Mouse (Mus musculus) ES-E14 (cell line): ENCODE results near the gene Tekt5. TPM values are rescaled to one million over a fixed set of nuclear protein-coding genes. Genes with fewer than 3 reads are reported as not detected.

ENCODE experiments used
- DNase-seq: peaks from one replicate; pipeline ENCODE4 v3.0.0-alpha.2; 2013; ENCODE audit warnings: low read depth, low spot score
- H3K27ac ChIP-seq: 2 replicates; pipeline ENCODE4 v1.5.1; 2012; ENCODE audit warnings: low read depth, mild to moderate bottlenecking, low read length, moderate library complexity, mixed read lengths; ENCODE audit not compliant: poor library complexity, insufficient read depth, severe bottlenecking
- H3K36me3 ChIP-seq: 2 replicates; pipeline ENCODE4 v1.6.1; 2012; ENCODE audit warnings: mild to moderate bottlenecking, low read length, moderate library complexity, mixed read lengths; ENCODE audit not compliant: control insufficient read depth, poor library complexity, insufficient read depth, severe bottlenecking
- H3K4me1 ChIP-seq, 2 experiments: fragments of 150-350 bp in 1 of 2; sonication (generic) in 1 of 2; 2 replicates each; pipeline ENCODE4 v1.6.1; 2012; ENCODE audit warnings: low read length in 2 of 2, mild to moderate bottlenecking in 1 of 2, mixed read lengths in 1 of 2; ENCODE audit not compliant: control insufficient read depth in 2 of 2, insufficient read depth in 2 of 2, poor library complexity in 1 of 2
- H3K4me3 ChIP-seq, 2 experiments: fragments of 150-350 bp in 1 of 2; sonication (generic) in 1 of 2; 2 replicates each; pipeline ENCODE4 v1.5.1; 2012; ENCODE audit warnings: low read length in 2 of 2, low read depth in 1 of 2, mild to moderate bottlenecking in 1 of 2, mixed read lengths in 1 of 2; ENCODE audit not compliant: insufficient read depth in 1 of 2, poor library complexity in 1 of 2, severe bottlenecking in 1 of 2
- H3K9ac ChIP-seq: 2 replicates; pipeline ENCODE4 v1.6.1; 2012; ENCODE audit warnings: low read depth, mild to moderate bottlenecking, low read length, mixed read lengths; ENCODE audit not compliant: poor library complexity, insufficient read depth, severe bottlenecking
- H3K9me3 ChIP-seq: fragments of 150-350 bp; sonication (generic); 2 replicates; pipeline ENCODE4 v1.6.1; 2012; ENCODE audit warnings: low read depth, mild to moderate bottlenecking, low read length; ENCODE audit not compliant: control insufficient read depth, insufficient read depth
- CHD2 ChIP-seq: IDR thresholded peaks from 2 replicates; pipeline ENCODE4 v1.6.1; 2014; ENCODE audit warnings: mild to moderate bottlenecking, low read depth, low read length, inconsistent platforms
- HCFC1 ChIP-seq: IDR thresholded peaks from 2 replicates; pipeline ENCODE4 v1.6.1; 2012; ENCODE audit warnings: low read length, inconsistent platforms, borderline replicate concordance; ENCODE audit not compliant: insufficient read depth
- MAFK ChIP-seq: IDR thresholded peaks from 2 replicates; pipeline ENCODE4 v1.6.1; 2014; ENCODE audit warnings: mild to moderate bottlenecking, low read depth, low read length, inconsistent platforms; ENCODE audit not compliant: insufficient read depth
- ZC3H11A ChIP-seq: IDR thresholded peaks from 2 replicates; pipeline ENCODE4 v1.6.1; 2012; ENCODE audit warnings: low read depth, mild to moderate bottlenecking, inconsistent platforms, low read length, borderline replicate concordance
- ZNF384 ChIP-seq: IDR thresholded peaks from 2 replicates; pipeline ENCODE4 v1.6.1; 2012; ENCODE audit warnings: low read depth, low read length, inconsistent platforms
- in situ Hi-C, 2 experiments: fragments of 600-800 bp; cut with MboI; formaldehyde crosslinking; loops; one replicate each; pipeline ENCODE4 v1.15.1; 2025; ENCODE audit warnings: low sequenced_read_pairs in 2 of 2, inconsistent platforms in 1 of 2; ENCODE audit not compliant: unreplicated experiment in 2 of 2
- total RNA-seq: library from RNA; depleted of rRNA; stranded (reverse); fragments of 300-350 nt; gene quantifications from 2 replicates; pipeline ENCODE4 v1.2.3, GENCODE M21; 2012

Tekt5 gene
- total RNA-seq, 1 experiment, result 0.22 TPM

DNA sequence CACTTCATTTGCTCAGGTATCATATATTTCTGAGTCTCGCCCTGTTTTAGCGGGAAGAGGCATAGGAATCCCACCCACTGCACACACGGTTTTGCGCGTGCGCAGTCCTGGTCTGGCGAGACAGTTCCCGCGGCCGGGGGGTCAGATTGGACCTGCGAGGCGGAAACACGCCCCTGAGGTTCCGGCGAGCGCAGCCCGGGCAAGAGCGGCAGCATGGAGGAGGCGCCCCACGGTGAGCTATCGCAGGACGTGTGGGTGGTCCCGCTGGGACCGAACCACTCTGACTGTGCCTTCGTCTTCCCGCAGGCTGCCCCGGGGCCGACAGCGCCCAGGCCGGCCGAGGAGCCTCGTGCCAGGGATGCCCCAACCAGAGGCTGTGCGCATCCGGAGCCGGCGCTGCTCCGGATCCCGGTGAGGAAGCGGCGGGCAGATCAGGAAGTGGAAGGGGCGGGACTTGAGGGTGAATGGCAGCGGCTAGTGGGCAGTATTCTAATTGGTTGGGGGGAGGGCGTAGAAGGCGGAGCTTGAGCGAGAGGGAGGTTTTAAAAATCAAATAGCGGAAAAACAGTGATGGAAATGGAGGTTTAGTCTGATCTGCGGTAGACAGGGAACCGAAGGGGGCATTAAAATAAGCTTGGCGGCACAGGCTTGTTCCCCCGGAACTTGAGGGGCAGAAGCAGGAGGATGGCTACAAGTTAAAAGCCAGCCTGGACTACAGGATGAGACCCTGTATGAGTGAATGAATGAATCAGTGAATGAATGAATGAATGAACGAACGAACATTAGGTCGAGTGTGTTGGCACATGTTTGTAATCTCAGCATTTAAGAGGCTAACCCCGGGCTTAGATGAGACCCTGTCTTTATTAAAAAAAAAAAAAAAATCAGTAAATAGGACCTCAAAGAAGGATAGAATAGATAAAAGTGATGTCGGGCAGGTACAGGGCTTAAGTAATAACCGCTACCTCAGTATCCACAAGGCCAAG, 16.8 kb upstream of the Tekt5 start, which contains the start of gene Nubp1:
Nubp1 (plus strand) TSS at position 185 of the 983 bp plus-strand sequence.
- in situ Hi-C loops, result loop anchor here in 1 of 2 experiments (10.0 kb wide), 2 partner anchors 103 to 373 kb away; partner anchors contain the start of genes Socs1 and Tnp2
- no peaks in the 10 kb centered on the region for H3K9me3 ChIP-seq
- TF ChIP-seq HCFC1 (peak; percentile 77), MAFK (no peak)

DNA sequence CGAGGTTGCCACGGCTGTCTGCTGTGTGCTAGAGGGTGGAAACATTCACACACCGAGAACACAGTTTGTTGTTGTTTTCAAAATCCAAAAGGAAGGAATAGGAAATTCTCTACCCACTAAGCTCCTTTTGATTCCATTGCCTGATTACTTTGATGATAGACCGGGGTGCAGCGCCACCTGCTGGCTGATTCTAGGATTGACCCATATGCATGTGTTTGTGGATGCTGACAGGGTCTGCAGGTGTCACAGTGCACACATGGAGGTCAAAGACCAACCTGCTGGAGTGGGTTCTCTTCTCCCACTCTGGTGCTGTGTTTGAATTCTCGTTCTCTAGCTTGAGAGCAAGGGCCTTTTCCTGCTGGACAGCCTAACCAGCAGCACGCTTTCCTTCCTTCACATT, 3.9 kb upstream of the Tekt5 start:
- in situ Hi-C loops, result loop anchor here (5.0 to 25.0 kb wide), 3 partner anchors 114 to 312 kb away; no protein-coding TSS in a partner anchor
- H3K9me3 ChIP-seq, result no peaks in the 10 kb centered on the region
- H3K27ac ChIP-seq, result no peak overlapping the region
- H3K4me3 ChIP-seq, result no peak overlapping the region
- no peaks in the 10 kb centered on the region for H3K36me3 ChIP-seq
- no peak overlapping the region for H3K9ac ChIP-seq
- DNase-seq, result peak; percentile 89
- H3K4me1 ChIP-seq, result 0 out of 4 replicates have a peak, but pooled peaks cover 0 to 2% of the 10 kb centered on the region in 2 experiments
- TF ChIP-seq ZC3H11A, result peak; percentile 82; the same call in 1 of the 2 replicates
- no peak for TF ChIP-seq ZNF384

More for the DNA sequence above, 16.8 kb upstream of the Tekt5 start, which contains the start of gene Nubp1:
- peak within 1 kb of the TSS; percentile 84 to 88 for H3K4me3 ChIP-seq
- H3K9ac ChIP-seq, result peak within 1 kb of the TSS; percentile 96
- H3K36me3 ChIP-seq, result peaks cover 17% of the 10 kb centered on the region; the same call in 1 of the 2 replicates
- peaks cover 3 to 7% of the 10 kb centered on the region in 2 experiments; a peak in 2 of 4 replicates for H3K4me1 ChIP-seq
- peak within 1 kb of the TSS; percentile 92 for H3K27ac ChIP-seq
- peak; percentile 93 for DNase-seq

DNA sequence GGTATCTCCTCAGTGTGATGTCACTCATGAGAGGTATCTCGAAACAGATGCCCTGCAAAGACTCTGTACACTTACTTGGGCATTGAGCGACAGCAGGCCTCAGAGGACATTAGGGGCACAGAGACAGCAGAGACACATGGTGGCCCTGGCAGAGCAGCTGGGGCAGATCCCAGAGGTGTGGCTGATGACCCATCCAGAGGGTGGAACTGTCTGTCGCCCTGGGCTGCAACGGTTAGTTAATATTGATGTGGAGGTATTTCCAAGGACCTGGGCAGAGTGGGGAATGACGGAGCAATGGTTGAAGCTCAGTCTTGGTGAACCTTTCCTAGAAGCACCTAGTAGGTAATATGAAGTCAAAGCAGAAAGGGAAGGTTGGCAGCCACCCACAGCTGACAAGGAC, 3.5 kb upstream of the Tekt5 start:
- Histone ChIP-seq H3K36me3 (no peaks in the 10 kb centered on the region), H3K4me3 (no peak overlapping the region), H3K9me3 (no peaks in the 10 kb centered on the region), H3K27ac (no peak overlapping the region), H3K4me1 (0 out of 4 replicates have a peak, but pooled peaks cover 0 to 2% of the 10 kb centered on the region in 2 experiments), H3K9ac (no peak overlapping the region)
- in situ Hi-C loops, result loop anchor here (5.0 to 25.0 kb wide), 3 partner anchors 114 to 311 kb away; no protein-coding TSS in a partner anchor
- TF ChIP-seq CHD2 (no peak), ZC3H11A (no peak), ZNF384 (no peak), HCFC1 (no peak), MAFK (no peak)
- DNase-seq, result no peak

DNA sequence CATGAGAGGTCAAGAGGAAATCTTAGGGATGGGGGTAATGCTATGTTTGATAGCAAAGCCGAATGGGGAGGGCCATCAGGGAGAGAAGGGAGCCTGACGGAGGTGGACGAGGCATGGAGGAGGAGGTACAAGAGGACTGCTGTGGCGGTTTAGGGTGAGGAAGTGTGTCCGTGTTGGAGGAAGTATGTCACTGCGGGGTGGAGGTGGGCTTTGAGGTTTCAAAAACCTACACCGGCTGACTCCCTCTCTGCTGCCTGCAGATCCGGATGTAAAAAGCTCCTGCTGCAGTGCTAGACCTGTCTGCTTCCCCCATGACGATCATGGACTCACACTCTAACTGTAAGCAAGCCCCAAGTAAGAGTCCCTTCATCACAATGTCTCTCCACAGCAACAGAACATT, 2.7 kb downstream of the Tekt5 start:
- no peak for DNase-seq
- Histone ChIP-seq H3K9ac (no peak overlapping the region), H3K9me3 (no peaks in the 10 kb centered on the region), H3K4me1 (no peaks in the 10 kb centered on the region), H3K36me3 (no peaks in the 10 kb centered on the region), H3K4me3 (no peak overlapping the region), H3K27ac (no peak overlapping the region)
- in situ Hi-C loops, result loop anchor here (10.0 to 25.0 kb wide), 2 partner anchors 108 to 305 kb away; no protein-coding TSS in a partner anchor
- no peak for TF ChIP-seq CHD2
- TF ChIP-seq MAFK, result no peak
- no peak for TF ChIP-seq HCFC1
- TF ChIP-seq ZC3H11A, result no peak
- TF ChIP-seq ZNF384, result no peak
